Mouse (Mus musculus): ENCODE measurements at regions not wholly inside any gene's neighbourhood (a gene's known extent, or its start where the extent isn't known, plus 50 kb on each side); places are given as distances from the start of the nearest gene placed in this dataset.

DNA sequence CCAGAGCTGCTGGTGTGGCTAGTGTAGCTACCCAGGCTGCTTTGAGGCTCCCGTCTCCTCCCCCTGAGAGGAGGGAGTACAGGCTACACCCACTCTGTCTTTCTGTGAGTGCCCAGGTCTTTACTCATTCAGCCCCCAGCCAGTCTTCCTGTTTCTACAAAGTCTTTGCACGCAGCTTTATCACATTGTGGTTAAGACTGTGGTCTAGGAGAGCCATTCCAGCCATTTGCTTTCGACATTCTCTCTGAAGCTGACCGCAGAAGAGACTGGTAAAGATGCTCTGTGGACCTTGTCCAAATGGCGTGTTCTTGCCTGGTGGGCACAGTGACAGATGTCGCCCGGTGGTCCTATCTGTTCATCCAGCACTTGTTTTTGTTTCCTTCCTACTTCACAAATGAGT is 62.0 kb downstream of the Tpra1 start:
- Histone ChIP-seq H3K27ac (replicated peaks; ENCODE audit: low read depth, low read length) (no peak overlapping the region), H3K9ac (replicated peaks; ENCODE audit: low read length) (no peak overlapping the region), H3K27me3 (ENCODE audit: control insufficient read depth, insufficient read depth, low read length) (0 out of 2 replicates have a peak, but pooled peaks cover 4% of the 10 kb centered on the region), H3K4me2 (ENCODE audit: low read length) (no peak overlapping the region), H3K36me3 (ENCODE audit: control insufficient read depth, insufficient read depth, low read length) (no peaks in the 10 kb centered on the region), H3K4me1 (ENCODE audit: control insufficient read depth, insufficient read depth, low read length) (peaks cover 37% of the 10 kb centered on the region), H3K4me3 (replicated peaks; ENCODE audit: low read depth, low read length) (no peak overlapping the region), H3K9me3 (ENCODE audit: control insufficient read depth, low read length) (no peaks in the 10 kb centered on the region)
- no peak for DNase-seq
- WGBS, result 82% methylated on average over 7 of the region's 7 CpGs
- no peak for ATAC-seq (ENCODE audit: low FRiP score, low TSS enrichment)

DNA sequence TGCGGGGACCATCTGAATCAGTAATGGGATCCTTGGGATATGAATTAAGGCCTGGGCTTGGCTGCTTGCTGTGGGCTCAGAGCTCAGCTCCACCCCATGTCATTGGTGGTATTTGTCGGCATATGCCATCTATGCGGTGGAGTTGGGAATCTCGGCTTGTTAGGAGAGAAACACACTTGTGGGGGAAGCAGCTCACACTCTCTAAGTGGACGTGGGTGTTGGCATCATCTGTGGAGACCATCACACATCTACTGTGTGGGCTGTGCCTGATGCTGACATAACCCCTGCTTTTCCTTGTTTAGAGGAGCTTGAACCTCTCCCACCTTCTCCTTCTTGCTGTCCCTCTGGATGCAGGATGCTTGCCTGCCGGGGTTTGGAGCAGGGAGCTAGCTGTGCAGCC is 62.9 kb downstream of the Tpra1 start:
- ATAC-seq (ENCODE audit: low FRiP score, low TSS enrichment) (no peak), DNase-seq (no peak)
- peaks cover 39% of the 10 kb centered on the region for H3K4me1 ChIP-seq (ENCODE audit: control insufficient read depth, insufficient read depth, low read length)
- no peak overlapping the region for H3K4me3 ChIP-seq (replicated peaks; ENCODE audit: low read depth, low read length)
- WGBS, result 82% methylated on average over 6 of the region's 6 CpGs
- H3K36me3 ChIP-seq (ENCODE audit: control insufficient read depth, insufficient read depth, low read length), result no peaks in the 10 kb centered on the region
- H3K27me3 ChIP-seq (ENCODE audit: control insufficient read depth, insufficient read depth, low read length), result 0 out of 2 replicates have a peak, but pooled peaks cover 4% of the 10 kb centered on the region
- no peaks in the 10 kb centered on the region for H3K9me3 ChIP-seq (ENCODE audit: control insufficient read depth, low read length)
- no peak overlapping the region for H3K9ac ChIP-seq (replicated peaks; ENCODE audit: low read length)
- H3K27ac ChIP-seq (replicated peaks; ENCODE audit: low read depth, low read length), result peak overlapping the region; percentile 58
- H3K4me2 ChIP-seq (ENCODE audit: low read length), result no peak overlapping the region

- H3K36me3 ChIP-seq (ENCODE audit: control insufficient read depth, insufficient read depth, low read length), result no peaks in the 10 kb centered on the region
- no peak overlapping the region; the same call in 1 of the 2 replicates for H3K9ac ChIP-seq (replicated peaks; ENCODE audit: low read length)
- H3K4me3 ChIP-seq (replicated peaks; ENCODE audit: low read depth, low read length), result no peak overlapping the region
- ATAC-seq (ENCODE audit: low FRiP score, low TSS enrichment), result peak; percentile 46; the same call in 1 of the 2 replicates
- H3K9me3 ChIP-seq (ENCODE audit: control insufficient read depth, low read length), result no peaks in the 10 kb centered on the region
- DNase-seq, result peak; percentile 67
- 0 out of 2 replicates have a peak, but pooled peaks cover 4% of the 10 kb centered on the region for H3K27me3 ChIP-seq (ENCODE audit: control insufficient read depth, insufficient read depth, low read length)
- WGBS, result 28% methylated on average over 19 of the region's 19 CpGs
- peaks cover 39% of the 10 kb centered on the region for H3K4me1 ChIP-seq (ENCODE audit: control insufficient read depth, insufficient read depth, low read length)
- peak overlapping the region; percentile 58 for H3K27ac ChIP-seq (replicated peaks; ENCODE audit: low read depth, low read length)
- H3K4me2 ChIP-seq (ENCODE audit: low read length), result no peak overlapping the region
These were observed 63.5 kb downstream of the Tpra1 start for GRCm38 (mm10) chr6:88965361-88966226.

DNA sequence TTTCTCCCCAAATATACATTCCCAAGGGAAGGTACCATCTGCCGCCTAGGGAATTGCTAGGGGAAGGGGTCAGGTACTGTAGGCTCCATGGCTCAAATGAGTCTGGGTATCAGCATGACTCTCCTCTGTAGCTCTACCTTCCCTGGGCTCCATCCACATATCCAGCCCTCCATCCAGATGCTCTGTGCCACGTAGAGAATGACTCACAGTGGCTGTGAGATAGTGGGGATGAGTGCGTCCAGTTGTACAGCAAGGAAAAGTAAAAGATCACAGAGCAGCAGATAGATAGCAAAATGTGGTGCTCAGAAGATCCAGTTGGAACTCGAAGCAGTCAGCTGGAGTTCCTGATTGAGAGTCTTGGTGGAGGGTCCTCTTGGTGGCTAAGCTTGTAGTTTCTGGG is 64.5 kb downstream of the Tpra1 start:
- H3K27me3 ChIP-seq (ENCODE audit: control insufficient read depth, insufficient read depth, low read length), result no peaks in the 10 kb centered on the region
- 86% methylated on average over 4 of the region's 4 CpGs for WGBS
- DNase-seq, result no peak
- H3K4me2 ChIP-seq (ENCODE audit: low read length), result no peak overlapping the region
- H3K9ac ChIP-seq (replicated peaks; ENCODE audit: low read length), result no peak overlapping the region
- peak overlapping the region; percentile 58; the same call in 1 of the 2 replicates for H3K27ac ChIP-seq (replicated peaks; ENCODE audit: low read depth, low read length)
- H3K36me3 ChIP-seq (ENCODE audit: control insufficient read depth, insufficient read depth, low read length), result no peaks in the 10 kb centered on the region
- H3K9me3 ChIP-seq (ENCODE audit: control insufficient read depth, low read length), result no peaks in the 10 kb centered on the region
- ATAC-seq (ENCODE audit: low FRiP score, low TSS enrichment), result no peak
- no peak overlapping the region for H3K4me3 ChIP-seq (replicated peaks; ENCODE audit: low read depth, low read length)
- H3K4me1 ChIP-seq (ENCODE audit: control insufficient read depth, insufficient read depth, low read length), result peaks cover 45% of the 10 kb centered on the region

DNA sequence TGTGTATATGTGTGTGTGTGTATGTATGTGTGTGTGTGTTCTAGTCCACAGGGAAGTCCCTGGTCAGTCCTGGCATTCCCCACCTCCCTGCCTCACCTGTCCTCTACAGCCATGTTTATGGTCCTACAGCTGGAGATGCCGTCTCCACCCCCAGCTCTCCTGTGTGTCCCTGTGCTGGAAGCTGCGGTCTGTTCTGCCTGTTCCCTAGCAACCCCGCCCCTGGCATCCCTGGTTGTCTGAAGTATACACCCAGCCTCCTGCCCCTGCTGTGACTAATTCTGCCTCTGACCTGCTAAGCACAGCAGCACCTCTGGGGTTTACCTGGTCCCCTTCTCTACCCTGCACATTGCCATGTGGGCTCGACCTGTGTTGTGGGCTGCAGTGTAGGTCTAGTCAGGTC is 66.8 kb downstream of the Tpra1 start:
- ATAC-seq (ENCODE audit: low FRiP score, low TSS enrichment) (no peak), DNase-seq (no peak)
- Histone ChIP-seq H3K9me3 (ENCODE audit: control insufficient read depth, low read length) (no peaks in the 10 kb centered on the region), H3K4me3 (replicated peaks; ENCODE audit: low read depth, low read length) (no peak overlapping the region), H3K27ac (replicated peaks; ENCODE audit: low read depth, low read length) (no peak overlapping the region), H3K27me3 (ENCODE audit: control insufficient read depth, insufficient read depth, low read length) (no peaks in the 10 kb centered on the region), H3K36me3 (ENCODE audit: control insufficient read depth, insufficient read depth, low read length) (no peaks in the 10 kb centered on the region), H3K9ac (replicated peaks; ENCODE audit: low read length) (no peak overlapping the region), H3K4me2 (ENCODE audit: low read length) (no peak overlapping the region), H3K4me1 (ENCODE audit: control insufficient read depth, insufficient read depth, low read length) (peaks cover 64% of the 10 kb centered on the region)
- 26% methylated on average over 4 of the region's 4 CpGs for WGBS

DNA sequence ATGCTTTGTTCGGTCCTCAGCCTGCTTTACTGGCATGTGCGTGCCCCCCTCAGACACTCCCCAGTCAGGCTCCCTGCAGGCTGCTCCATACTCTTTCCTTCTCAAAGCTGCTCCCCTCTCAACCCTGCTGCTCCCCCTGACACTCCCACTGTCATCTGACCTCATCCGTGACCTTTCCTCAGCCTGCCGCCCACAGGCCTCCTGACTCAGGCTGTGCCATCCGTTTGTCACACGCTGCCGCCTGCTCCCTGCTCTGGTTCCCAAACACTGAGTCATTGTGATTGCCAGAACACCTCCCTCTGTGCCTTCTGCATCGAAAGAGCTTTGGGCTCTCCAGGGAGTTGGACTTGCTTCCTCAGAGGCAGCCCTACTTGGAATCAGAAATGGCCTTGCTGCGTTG is 69.7 kb downstream of the Tpra1 start:
- H3K4me2 ChIP-seq (ENCODE audit: low read length), result no peak overlapping the region

GRCm38 (mm10) chr6:88974457-88974856 is 72.4 kb downstream of the Tpra1 start:
- H3K36me3 ChIP-seq (ENCODE audit: control insufficient read depth, insufficient read depth, low read length), result no peaks in the 10 kb centered on the region
- peaks cover 91% of the 10 kb centered on the region for H3K4me1 ChIP-seq (ENCODE audit: control insufficient read depth, insufficient read depth, low read length)
- H3K4me3 ChIP-seq (replicated peaks; ENCODE audit: low read depth, low read length), result no peak overlapping the region
- no peak overlapping the region for H3K4me2 ChIP-seq (ENCODE audit: low read length)
- H3K27me3 ChIP-seq (ENCODE audit: control insufficient read depth, insufficient read depth, low read length), result no peaks in the 10 kb centered on the region
- no peaks in the 10 kb centered on the region for H3K9me3 ChIP-seq (ENCODE audit: control insufficient read depth, low read length)
- WGBS, result 12% methylated on average over 7 of the region's 7 CpGs
- ATAC-seq (ENCODE audit: low FRiP score, low TSS enrichment) (no peak), DNase-seq (peak; percentile 56)
- H3K9ac ChIP-seq (replicated peaks; ENCODE audit: low read length), result no peak overlapping the region
- peak overlapping the region; percentile 78 for H3K27ac ChIP-seq (replicated peaks; ENCODE audit: low read depth, low read length)

More for the DNA sequence above, 69.7 kb downstream of the Tpra1 start:
- Histone ChIP-seq H3K9ac (replicated peaks; ENCODE audit: low read length) (no peak overlapping the region; the same call in 1 of the 2 replicates), H3K27me3 (ENCODE audit: control insufficient read depth, insufficient read depth, low read length) (no peaks in the 10 kb centered on the region), H3K4me1 (ENCODE audit: control insufficient read depth, insufficient read depth, low read length) (peaks cover 75% of the 10 kb centered on the region), H3K36me3 (ENCODE audit: control insufficient read depth, insufficient read depth, low read length) (no peaks in the 10 kb centered on the region), H3K4me3 (replicated peaks; ENCODE audit: low read depth, low read length) (no peak overlapping the region), H3K9me3 (ENCODE audit: control insufficient read depth, low read length) (no peaks in the 10 kb centered on the region), H3K27ac (replicated peaks; ENCODE audit: low read depth, low read length) (peak overlapping the region; percentile 49; the same call in 1 of the 2 replicates)
- 11% methylated on average over 9 of the region's 9 CpGs for WGBS
- peak; percentile 50 for DNase-seq
- no peak for ATAC-seq (ENCODE audit: low FRiP score, low TSS enrichment)

- DNase-seq (peak; percentile 84), ATAC-seq (ENCODE audit: low FRiP score, low TSS enrichment) (peak; percentile 51; the same call in 1 of the 2 replicates)
- WGBS, result 3% methylated on average over 13 of the region's 13 CpGs
- H3K4me1 ChIP-seq (ENCODE audit: control insufficient read depth, insufficient read depth, low read length), result peaks cover 80% of the 10 kb centered on the region
- H3K9me3 ChIP-seq (ENCODE audit: control insufficient read depth, low read length), result no peaks in the 10 kb centered on the region
- no peak overlapping the region for H3K4me3 ChIP-seq (replicated peaks; ENCODE audit: low read depth, low read length)
- H3K4me2 ChIP-seq (ENCODE audit: low read length), result peak overlapping the region; percentile 29; the same call in 1 of the 2 replicates
- peak overlapping the region; percentile 42; the same call in 1 of the 2 replicates for H3K9ac ChIP-seq (replicated peaks; ENCODE audit: low read length)
- no peaks in the 10 kb centered on the region for H3K27me3 ChIP-seq (ENCODE audit: control insufficient read depth, insufficient read depth, low read length)
- no peaks in the 10 kb centered on the region for H3K36me3 ChIP-seq (ENCODE audit: control insufficient read depth, insufficient read depth, low read length)
- H3K27ac ChIP-seq (replicated peaks; ENCODE audit: low read depth, low read length), result peak overlapping the region; percentile 88
These were observed 74.5 kb downstream of the Tpra1 start for GRCm38 (mm10) chr6:88976581-88976980.

Data from midbrain, embryonic 14.5 days (tissue).